29 mouse cellular contexts compared by ENCODE assay signal in genomic region chr5:67947006-67947405, GRCm38 (mm10). TPM values are rescaled to one million over a fixed set of nuclear protein-coding genes. Genes with fewer than 3 reads are reported as not detected.
"Had no signal": no experiment of that assay in that cellular context is flagged by ENCODE, and none has a peak within 500 bp of the region (broad histone marks: within the 10 kb centered on the region; RNA-seq: fewer than 3 reads in every experiment).

No protein-coding gene starts in this region.

- H3K9ac ChIP-seq: intestine, embryonic 15.5 days; liver, embryonic 13.5 days; midbrain, embryonic 13.5 days; neural tube, embryonic 13.5 days had no signal

- ATAC-seq: intestine, embryonic 15.5 days; midbrain, embryonic 13.5 days; midbrain, embryonic 16.5 days had no signal

- H3K27ac ChIP-seq: intestine, embryonic 15.5 days; left cerebral cortex, adult 2 months; liver, embryonic 13.5 days; macrophage; midbrain, embryonic 10.5 days; midbrain, embryonic 13.5 days; neural tube, embryonic 13.5 days; stomach, postnatal 0 days had no signal

- H3K36me3 ChIP-seq: intestine, embryonic 15.5 days; liver, embryonic 13.5 days; midbrain, embryonic 10.5 days; midbrain, embryonic 13.5 days; neural tube, embryonic 13.5 days had no signal

- H3K9me3 ChIP-seq: intestine, embryonic 15.5 days; liver, embryonic 13.5 days; midbrain, embryonic 10.5 days; midbrain, embryonic 13.5 days; neural tube, embryonic 13.5 days had no signal

- H3K4me3 ChIP-seq: intestine, embryonic 15.5 days; left cerebral cortex, adult 2 months; liver, embryonic 13.5 days; midbrain, embryonic 10.5 days; midbrain, embryonic 13.5 days; myocyte; neural tube, embryonic 13.5 days had no signal

- DNase-seq: layer of hippocampus, postnatal 36 days; liver, embryonic 13.5 days; lung, adult 2 months; retina, postnatal 1 day; thymus, postnatal 25 days had no signal

- H3K4me2 ChIP-seq: intestine, embryonic 15.5 days; liver, embryonic 13.5 days; midbrain, embryonic 13.5 days; neural tube, embryonic 13.5 days had no signal

- H3K27me3 ChIP-seq: intestine, embryonic 15.5 days; liver, embryonic 13.5 days; midbrain, embryonic 13.5 days; neural tube, embryonic 13.5 days had no signal

- H3K4me1 ChIP-seq: intestine, embryonic 15.5 days; liver, embryonic 13.5 days; midbrain, embryonic 10.5 days; midbrain, embryonic 13.5 days; neural tube, embryonic 13.5 days had no signal

RNA-seq across cellular contexts. Expression of gene Gm21905, which starts 0.8 kb away (rescaled TPM):
- total RNA-seq: layer of hippocampus, adult 8-10 months; layer of hippocampus, postnatal 10 days; layer of hippocampus, postnatal 36 days; left cerebral cortex, adult 2 months; left cerebral cortex, postnatal 10 days; left cerebral cortex, postnatal 36 days; liver, adult 2 months; megakaryocyte, adult 5-6 weeks; monocyte, adult 5-6 weeks; neutrophil, adult 5-6 weeks had no signal
- polyA plus RNA-seq: intestine, embryonic 15.5 days; limb, embryonic 11.5 days; limb, embryonic 14.5 days; liver, adult 2 months; liver, embryonic 13.5 days; liver, embryonic 16.5 days; lung, adult 2 months; lung, embryonic 16.5 days; macrophage; midbrain, embryonic 10.5 days; midbrain, embryonic 13.5 days; midbrain, embryonic 16.5 days; myocyte; neural tube, embryonic 13.5 days; small intestine, adult 2 months; stomach, embryonic 14.5 days; stomach, postnatal 0 days; thymus, postnatal 0 days had no signal

RNA-seq across cellular contexts. Expression of gene Gm5108, which starts 5.5 kb away (rescaled TPM):
- total RNA-seq: layer of hippocampus, adult 8-10 months; layer of hippocampus, postnatal 10 days; layer of hippocampus, postnatal 36 days; left cerebral cortex, adult 2 months; left cerebral cortex, postnatal 10 days; left cerebral cortex, postnatal 36 days; liver, adult 2 months; megakaryocyte, adult 5-6 weeks; monocyte, adult 5-6 weeks; neutrophil, adult 5-6 weeks had no signal
- polyA plus RNA-seq: intestine, embryonic 15.5 days; limb, embryonic 11.5 days; limb, embryonic 14.5 days; liver, adult 2 months; liver, embryonic 13.5 days; liver, embryonic 16.5 days; lung, adult 2 months; lung, embryonic 16.5 days; macrophage; midbrain, embryonic 10.5 days; midbrain, embryonic 13.5 days; midbrain, embryonic 16.5 days; myocyte; neural tube, embryonic 13.5 days; small intestine, adult 2 months; stomach, embryonic 14.5 days; stomach, postnatal 0 days; thymus, postnatal 0 days had no signal
